Mouse (Mus musculus) CD4-positive, CD25-positive, alpha-beta regulatory T cell, adult 9 weeks (primary cell): ENCODE results near the gene Pgghg. TPM values are rescaled to one million over a fixed set of nuclear protein-coding genes. Genes with fewer than 3 reads are reported as not detected.

Experiments
- polyA plus RNA-seq: library from polyadenylated mRNA; unstranded; fragments of 100-300 nt; shearing (Covaris generic); gene quantifications from one replicate; pipeline ENCODE4 v1.2.1, GENCODE M21; 2017

Gene Pgghg
- polyA plus RNA-seq, result 40.2 TPM

GRCm38 (mm10) chr7:140941222-140942051, at the start of gene Pgghg:
Gene Pgghg (plus strand): TSS chr7:140941391.

DNA sequence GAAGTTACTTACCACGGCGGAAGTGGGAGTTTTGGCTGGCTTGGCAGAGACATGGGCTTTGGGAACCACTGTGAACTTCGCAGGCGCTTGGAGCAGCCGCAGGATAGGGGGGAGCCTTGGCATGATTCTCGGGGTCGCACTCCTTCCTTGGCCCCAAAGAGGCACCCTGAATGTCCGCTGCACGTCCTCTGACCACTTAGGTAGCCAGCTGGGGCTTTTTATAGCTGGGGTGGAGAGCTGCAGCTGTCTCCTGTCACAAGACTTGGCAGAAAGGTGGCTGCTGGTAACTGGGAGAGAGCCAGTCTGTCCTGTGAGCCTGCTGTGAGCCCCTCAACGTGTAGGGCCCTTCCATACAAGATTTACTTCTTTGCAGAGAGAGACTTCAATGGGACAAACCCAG, 41.0 kb upstream of the Pgghg start, which contains the start of gene Cox8b:
Gene Cox8b, minus strand, starts transcription at position 227 of the 400 bp plus-strand sequence.

GRCm38 (mm10) chr7:140920418-140921029, 20.7 kb upstream of the Pgghg start, which contains the start of gene Nlrp6:
Gene Nlrp6 (plus strand): TSS chr7:140920902.

DNA sequence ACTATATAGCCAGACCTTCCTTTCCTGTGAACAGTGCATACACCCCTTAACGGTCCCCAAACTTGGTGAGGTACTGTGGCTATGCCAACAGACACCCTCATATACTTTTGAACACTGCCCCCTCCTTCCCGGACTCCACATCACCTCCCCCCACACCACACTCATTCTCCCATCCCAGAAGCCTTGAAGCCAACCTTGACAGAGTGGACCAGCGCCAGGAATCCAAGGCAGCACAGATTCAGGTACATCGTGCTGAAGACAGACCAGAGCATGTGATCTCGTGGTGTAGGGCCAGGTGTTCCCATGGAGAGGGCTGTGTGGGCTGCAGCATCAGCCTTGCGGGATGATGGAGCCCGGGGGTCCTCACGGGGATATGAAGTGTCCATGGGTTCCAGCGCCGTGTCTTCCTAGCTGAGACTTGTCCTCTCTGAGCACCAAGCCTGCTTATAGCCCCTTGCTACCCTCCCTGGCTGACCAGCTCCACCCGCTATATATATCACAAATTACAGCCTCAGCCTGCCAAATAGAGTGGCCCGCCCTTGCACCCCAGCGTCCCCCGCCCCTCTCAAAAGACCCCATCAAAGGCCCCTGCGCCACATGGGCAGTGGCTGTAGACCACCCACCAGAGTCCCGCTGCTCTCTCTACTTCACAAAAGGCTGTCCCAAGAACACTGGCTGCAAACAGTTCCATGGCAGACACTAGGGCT, 8.8 kb downstream of the Pgghg start, which contains the start of gene Ifitm5:
Gene Ifitm5, minus strand, starts transcription at position 468 of the 707 bp plus-strand sequence.

DNA sequence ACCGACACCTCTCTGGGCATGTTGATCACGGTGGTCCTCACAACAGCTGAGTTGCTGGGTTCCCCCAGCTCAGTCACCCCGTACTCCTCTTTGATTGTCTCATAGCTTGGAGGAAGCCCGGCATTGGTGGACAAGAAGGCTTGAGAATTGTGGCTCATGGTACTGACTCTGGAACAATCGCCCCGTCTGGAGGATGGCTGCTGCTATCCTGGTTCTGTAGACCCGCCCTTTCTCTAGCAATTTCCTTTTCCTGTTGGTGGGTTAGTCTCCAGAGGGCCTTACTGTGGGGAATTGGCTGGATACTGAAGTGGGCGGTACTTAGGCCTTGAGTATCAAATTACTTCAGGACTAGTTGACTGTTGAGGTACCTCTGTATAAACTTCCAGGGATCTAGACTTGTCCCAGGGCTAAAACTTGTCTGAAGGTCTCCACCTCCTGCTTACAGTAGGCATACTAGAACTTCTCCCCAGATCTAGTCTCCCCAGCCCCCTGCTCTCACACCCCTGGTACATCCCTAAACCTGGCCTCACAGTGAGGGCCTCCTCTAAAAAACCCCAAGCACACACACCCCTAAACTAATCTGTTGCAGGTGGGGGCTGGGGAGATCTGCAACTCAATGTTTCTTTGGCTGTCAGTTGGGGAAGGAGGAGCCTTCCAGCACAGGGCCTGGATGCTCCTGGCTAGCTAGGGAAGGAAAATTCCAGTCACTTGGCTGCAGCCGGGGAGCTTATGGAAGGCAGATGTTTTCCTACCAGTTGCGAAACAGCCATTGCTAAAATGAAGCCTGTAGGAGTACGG, 14.8 kb downstream of the Pgghg start, which contains the start of the genes Gm45717 and Ifitm2:
Gene Gm45717, minus strand, starts transcription at position 180 of the 798 bp plus-strand sequence.
Gene Ifitm2, minus strand, starts transcription at position 230 of the 798 bp plus-strand sequence.

DNA sequence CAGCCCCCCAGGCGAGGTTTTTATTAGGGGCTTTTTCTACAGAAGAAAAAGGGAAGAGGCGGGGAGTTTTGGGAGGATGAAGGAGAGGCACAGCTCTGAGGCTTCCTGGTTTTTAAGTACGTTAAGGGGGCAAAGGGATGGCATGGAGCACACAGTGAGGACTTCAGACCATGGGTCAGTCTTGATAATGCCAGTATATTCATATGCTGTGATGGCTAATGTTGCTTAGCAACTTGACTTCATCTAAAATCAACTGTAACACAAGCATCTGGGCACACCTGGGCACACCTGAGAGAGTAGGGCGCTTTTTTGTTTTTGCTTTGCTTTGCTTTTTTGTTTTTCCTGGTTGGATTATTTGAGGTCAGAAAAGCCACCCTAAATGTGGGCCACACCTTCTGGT, 25.7 kb downstream of the Pgghg start, which contains the start of gene Ifitm1:
Gene Ifitm1, plus strand, starts transcription at position 301 of the 400 bp plus-strand sequence.

Other genes with a start within 250 kb of the Pgghg start
- gene Olfr541, start 244.1 kb upstream of the Pgghg start, polyA plus RNA-seq, result not detected
- gene Cyp2e1, start 177.7 kb upstream of the Pgghg start, polyA plus RNA-seq, result not detected
- 0.40 TPM for gene Syce1, start 153.5 kb upstream of the Pgghg start, polyA plus RNA-seq
- gene Zfp941, start 119.2 kb upstream of the Pgghg start, polyA plus RNA-seq, result 0.46 TPM
- gene Urah, start 106.4 kb upstream of the Pgghg start, polyA plus RNA-seq, result not detected
- not detected for gene Scgb1c1, start 95.8 kb upstream of the Pgghg start, polyA plus RNA-seq
- gene Odf3, start 93.6 kb upstream of the Pgghg start, polyA plus RNA-seq, result not detected
- gene Gm45785, start 85.1 kb upstream of the Pgghg start, polyA plus RNA-seq, result not detected
- 163 TPM for gene Ric8a, start 84.4 kb upstream of the Pgghg start, polyA plus RNA-seq
- 65.2 TPM for gene Bet1l, start 83.8 kb upstream of the Pgghg start, polyA plus RNA-seq
- gene Psmd13, start 59.4 kb upstream of the Pgghg start, polyA plus RNA-seq, result 270 TPM
- 10.4 TPM for gene Sirt3, start 59.1 kb upstream of the Pgghg start, polyA plus RNA-seq
- not detected for gene Cox8b, start 40.9 kb upstream of the Pgghg start, polyA plus RNA-seq
- not detected for gene Nlrp6, start 20.5 kb upstream of the Pgghg start, polyA plus RNA-seq
- gene Ifitm5, start 8.9 kb downstream of the Pgghg start, polyA plus RNA-seq, result 0.98 TPM
- gene Gm45717, start 14.5 kb downstream of the Pgghg start, polyA plus RNA-seq, result not detected
- 30.3 TPM for gene Ifitm2, start 14.6 kb downstream of the Pgghg start, polyA plus RNA-seq
- gene Ifitm1, start 25.8 kb downstream of the Pgghg start, polyA plus RNA-seq, result not detected
- gene Ifitm3, start 69.4 kb downstream of the Pgghg start, polyA plus RNA-seq, result 8.5 TPM
- gene Ifitm6, start 76.5 kb downstream of the Pgghg start, polyA plus RNA-seq, result not detected
- gene Gm17387, start 87.7 kb downstream of the Pgghg start, polyA plus RNA-seq, result not detected
- 15.5 TPM for gene B4galnt4, start 119.7 kb downstream of the Pgghg start, polyA plus RNA-seq
- gene Pkp3, start 136.8 kb downstream of the Pgghg start, polyA plus RNA-seq, result 411 TPM
- gene Sigirr, start 159.2 kb downstream of the Pgghg start, polyA plus RNA-seq, result 274 TPM
- gene Ano9, start 176.4 kb downstream of the Pgghg start, polyA plus RNA-seq, result not detected
- 8.9 TPM for gene Ptdss2, start 181.0 kb downstream of the Pgghg start, polyA plus RNA-seq
- 159 TPM for gene Rnh1, start 231.5 kb downstream of the Pgghg start, polyA plus RNA-seq